Mouse (Mus musculus) ES-E14 (cell line): Measurements from ENCODE around the gene S100a4.

ENCODE experiments used
- CHD2 ChIP-seq: IDR thresholded peaks from 2 replicates; pipeline ENCODE4 v1.6.1; 2014; ENCODE audit warnings: mild to moderate bottlenecking, low read depth, low read length, inconsistent platforms
- HCFC1 ChIP-seq: IDR thresholded peaks from 2 replicates; pipeline ENCODE4 v1.6.1; 2012; ENCODE audit warnings: low read length, inconsistent platforms, borderline replicate concordance; ENCODE audit not compliant: insufficient read depth
- MAFK ChIP-seq: IDR thresholded peaks from 2 replicates; pipeline ENCODE4 v1.6.1; 2014; ENCODE audit warnings: mild to moderate bottlenecking, low read depth, low read length, inconsistent platforms; ENCODE audit not compliant: insufficient read depth
- ZC3H11A ChIP-seq: IDR thresholded peaks from 2 replicates; pipeline ENCODE4 v1.6.1; 2012; ENCODE audit warnings: low read depth, mild to moderate bottlenecking, inconsistent platforms, low read length, borderline replicate concordance

GRCm38 (mm10) chr3:90600036-90600435 lies 3.5 kb upstream of the S100a4 start:
- TF ChIP-seq MAFK, result no peak
- no peak for TF ChIP-seq HCFC1
- TF ChIP-seq CHD2, result no peak
- no peak for TF ChIP-seq ZC3H11A
